Mouse (Mus musculus): ENCODE measurements around the gene Cuedc1.

Gene Cuedc1

DNA sequence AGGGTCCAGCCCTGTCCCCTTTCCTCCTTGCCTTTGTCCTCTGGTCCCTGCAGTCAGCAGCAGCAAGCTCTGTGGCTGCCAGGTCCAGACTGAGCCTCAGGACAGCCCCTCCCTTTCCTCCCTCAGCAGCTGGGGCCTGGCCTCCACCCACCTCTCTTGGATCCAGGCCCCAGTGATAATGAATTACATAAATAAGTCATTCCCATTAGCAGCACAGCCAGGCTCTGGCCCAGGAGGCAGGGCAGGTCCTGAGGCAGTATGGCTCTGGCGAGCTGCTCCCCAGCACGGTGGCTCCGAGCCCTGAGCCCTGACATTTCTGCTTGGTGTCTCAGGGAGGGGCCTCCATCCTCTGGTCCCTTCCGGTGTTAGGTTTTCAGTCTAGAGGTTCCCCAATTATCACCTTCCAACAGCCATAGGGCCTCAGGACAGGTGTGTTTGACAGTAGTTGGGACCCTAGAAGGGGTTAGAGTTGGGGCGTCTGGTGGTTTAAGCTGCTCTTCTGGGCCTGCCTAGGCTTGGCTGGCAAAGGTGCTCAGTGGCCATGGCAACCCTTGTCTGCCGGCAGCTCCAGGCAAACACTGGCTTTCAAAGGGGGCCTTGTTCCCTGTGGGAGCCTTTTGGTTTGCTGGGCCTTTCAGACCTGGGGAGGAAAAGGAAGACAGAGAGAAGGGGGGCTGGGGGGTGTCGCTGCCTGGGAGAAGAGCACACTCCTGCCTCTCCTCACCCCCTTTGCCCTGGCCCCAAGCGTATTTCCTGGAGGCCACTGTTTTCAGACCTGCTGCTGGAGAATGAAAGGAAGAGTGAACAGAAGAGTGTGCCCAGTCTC, 21.2 kb downstream of the Cuedc1 start:
- peak; percentile 66 for DNase-seq

DNA sequence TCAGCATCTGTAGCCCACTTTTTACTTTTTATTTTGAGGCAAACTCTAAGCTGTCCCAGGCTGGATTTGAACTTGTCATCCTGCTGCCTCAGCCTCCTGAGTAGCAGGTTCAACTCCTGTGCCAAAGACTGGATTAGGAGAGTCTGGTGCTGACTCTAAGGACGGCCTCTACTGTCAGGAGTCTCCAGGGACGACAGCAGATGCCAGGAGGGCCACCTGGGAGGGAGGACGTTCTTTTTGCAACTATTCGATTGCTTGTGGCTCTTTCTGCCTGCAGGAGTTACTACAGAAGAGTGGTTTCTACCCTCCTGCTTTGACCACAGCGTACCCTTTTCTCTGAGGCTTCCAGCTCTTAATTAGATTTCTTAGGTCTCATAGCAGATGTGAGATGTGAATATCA, 24.7 kb downstream of the Cuedc1 start:
- no peak for DNase-seq

DNA sequence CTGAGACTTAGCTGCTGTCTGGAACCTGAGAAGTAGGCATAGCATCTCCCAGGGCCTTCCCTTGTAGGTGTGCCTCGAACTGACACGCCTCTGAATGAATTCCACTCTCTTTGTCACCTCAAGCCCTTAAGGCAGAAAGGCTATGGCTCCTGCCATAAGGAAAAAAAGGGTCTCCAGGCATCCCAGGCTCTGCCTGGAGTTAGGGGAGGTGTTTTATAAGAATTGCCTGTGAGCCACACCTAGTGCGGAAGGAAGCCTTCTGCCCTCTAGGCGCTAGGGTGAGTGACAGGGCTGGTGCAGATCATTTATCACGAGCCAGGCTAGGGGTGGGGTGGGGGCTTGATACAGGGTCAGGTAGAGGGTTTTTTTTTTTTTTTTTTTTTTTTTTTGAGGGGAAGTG, 25.2 kb downstream of the Cuedc1 start:
- no peak for DNase-seq

DNA sequence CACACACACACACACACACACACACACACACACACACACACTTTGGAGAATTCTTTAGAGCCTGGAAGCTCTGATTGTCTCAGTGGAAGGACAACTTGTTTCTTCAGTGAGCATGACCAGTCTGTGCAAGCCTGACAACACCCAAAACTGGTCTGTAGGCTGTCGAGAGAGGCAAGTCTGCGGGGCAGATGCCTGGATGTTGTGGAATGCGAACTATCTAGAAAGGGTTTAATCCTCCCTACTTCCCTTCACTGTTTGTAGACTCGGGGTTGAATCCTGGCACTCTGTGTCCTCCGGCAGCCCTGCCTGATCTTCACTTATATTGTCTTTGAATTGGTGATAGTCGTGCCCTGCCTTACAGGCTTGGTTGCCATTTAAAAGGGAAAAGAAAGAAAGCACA, 25.9 kb downstream of the Cuedc1 start:
- DNase-seq, result no peak

DNA sequence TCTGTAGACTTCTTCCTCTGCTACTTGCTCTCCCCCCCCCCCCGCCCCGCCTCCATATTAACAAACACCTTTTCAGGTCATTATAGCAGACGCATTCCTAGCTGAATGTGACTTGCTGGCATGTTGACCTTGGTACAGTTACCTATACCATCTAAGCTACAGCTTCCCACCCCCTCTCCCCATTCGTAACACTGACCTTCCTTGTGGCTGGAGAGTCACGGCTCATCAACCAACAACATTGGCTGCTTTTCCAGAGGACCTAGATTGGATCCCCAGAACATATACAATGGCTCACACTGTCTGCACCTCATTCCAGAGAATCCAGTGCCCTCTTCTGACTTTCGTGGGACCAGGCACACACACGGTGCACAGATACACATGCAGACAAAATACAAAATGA, 27.6 kb downstream of the Cuedc1 start:
- no peak for DNase-seq

DNA sequence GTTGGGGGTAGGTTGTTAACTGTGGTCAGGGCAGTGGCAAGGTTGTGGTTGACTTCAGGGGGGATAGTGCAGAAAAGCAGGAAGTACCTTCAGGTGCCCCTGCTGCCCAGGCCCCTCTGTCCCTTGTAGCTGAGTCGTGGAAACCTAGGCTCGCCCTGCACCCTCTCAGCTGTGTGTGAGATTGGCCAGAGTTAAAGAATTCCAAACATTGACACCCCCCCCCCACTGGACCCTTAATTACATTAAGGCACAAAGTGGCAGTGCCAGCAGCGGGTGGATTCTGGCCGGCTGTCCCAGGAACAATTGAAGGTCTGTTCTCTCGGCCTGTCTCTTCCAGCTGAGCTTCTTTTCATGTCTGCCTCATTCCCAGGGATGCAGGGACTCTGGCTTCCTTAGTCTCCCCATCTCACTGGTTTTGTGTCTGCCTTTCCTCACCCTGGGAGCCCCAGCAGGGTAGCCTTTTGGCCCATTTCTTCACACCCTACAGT, 28.5 kb downstream of the Cuedc1 start:
- DNase-seq, result peak; percentile 17

DNA sequence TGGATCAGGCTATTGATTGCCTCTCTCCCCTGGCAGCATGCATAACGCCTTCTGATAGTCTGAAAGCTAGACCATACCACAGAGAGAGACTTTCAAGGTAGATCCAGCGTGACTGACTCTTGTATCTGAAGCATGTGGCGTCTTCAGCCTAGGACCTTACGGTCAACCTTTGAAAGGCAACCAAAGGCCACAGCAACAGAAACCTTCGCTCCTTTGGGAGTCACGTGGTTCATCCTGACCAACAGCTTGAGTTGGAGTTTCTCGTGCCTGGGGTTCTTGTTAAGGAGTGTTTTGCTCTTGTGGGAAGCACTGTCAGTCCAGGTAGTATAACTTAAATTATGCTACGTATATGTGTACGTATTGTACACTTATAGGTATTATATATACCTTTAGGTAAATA, 30.6 kb downstream of the Cuedc1 start:
- no peak for DNase-seq

DNA sequence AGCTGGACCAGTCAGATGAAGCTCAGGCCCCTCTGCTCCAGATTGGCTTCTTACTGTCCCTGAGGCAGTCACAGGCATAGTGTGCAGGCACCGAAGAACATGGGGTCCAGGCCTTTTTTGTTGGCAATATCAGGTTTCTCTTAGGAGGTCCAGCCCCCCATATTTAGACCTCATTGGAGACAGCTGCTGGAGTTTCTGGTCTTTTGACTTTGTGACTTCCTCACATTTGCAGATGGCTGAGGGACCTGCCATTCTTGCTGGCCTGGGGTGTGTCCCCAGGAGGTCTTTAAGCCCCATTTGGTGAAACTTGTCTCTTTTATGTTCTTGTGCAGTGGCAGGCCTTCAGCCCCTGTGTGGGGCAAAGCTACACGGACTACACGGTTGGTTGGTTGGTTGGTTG, 31.4 kb downstream of the Cuedc1 start:
- DNase-seq, result no peak

DNA sequence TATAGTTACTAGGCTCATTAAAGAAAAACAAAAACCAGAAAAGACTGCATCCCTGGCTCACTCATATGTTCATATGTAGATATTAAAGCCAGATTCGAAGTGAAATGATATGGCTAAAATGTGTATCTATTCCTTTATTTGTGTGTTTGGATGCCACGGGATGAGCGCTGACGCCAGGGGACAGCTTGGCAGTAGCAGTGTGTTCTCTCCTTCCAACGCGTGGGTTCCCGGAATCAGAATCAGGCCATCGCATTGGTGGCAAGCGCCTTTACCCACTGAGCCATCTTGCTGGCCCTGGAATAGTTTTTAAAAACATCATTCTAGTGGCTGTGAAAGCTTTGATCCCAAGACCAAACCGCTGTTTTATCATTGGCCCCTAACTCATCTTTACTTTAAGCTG, 32.1 kb downstream of the Cuedc1 start:
- DNase-seq, result no peak

DNA sequence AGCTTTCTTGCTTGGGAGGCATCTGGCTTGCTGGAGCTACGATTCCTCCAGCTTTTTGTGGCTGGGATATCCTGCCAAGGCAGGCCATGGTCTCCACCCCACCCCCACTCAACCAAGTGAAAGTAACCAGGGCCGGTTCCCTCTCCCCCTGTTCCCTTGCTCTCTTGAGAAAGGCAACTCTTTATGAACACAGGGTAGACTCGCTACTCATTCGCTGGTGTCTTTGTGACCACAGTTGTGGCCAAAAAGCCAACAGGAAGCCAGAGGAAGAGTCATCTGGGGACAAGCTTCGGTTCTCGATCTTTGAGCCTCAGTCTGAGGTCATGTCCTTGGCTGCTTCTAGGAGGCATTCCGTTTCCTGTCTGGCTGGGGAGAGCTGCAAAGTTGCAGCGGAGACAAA, 34.0 kb downstream of the Cuedc1 start:
- DNase-seq, result no peak

DNA sequence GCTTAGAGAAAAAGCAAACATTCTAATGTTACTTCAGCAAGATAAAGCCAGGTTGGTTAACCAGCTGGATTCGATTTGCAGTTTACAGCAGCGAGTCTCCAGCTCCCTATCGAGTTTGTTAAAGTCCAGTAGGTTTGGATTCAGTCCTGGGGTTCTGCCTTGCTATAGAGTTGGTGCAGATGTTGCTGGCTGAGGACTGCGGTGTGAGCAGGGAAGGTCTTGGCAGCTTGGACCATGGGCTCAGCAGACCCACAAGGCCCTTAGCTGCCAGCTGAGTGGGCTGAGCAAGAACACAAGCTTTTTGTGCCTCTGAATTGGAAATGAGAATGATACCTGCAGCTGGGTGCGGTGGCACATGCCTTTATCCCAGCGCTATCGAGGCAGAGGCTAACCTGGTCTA, 37.4 kb downstream of the Cuedc1 start:
- DNase-seq, result no peak

DNA sequence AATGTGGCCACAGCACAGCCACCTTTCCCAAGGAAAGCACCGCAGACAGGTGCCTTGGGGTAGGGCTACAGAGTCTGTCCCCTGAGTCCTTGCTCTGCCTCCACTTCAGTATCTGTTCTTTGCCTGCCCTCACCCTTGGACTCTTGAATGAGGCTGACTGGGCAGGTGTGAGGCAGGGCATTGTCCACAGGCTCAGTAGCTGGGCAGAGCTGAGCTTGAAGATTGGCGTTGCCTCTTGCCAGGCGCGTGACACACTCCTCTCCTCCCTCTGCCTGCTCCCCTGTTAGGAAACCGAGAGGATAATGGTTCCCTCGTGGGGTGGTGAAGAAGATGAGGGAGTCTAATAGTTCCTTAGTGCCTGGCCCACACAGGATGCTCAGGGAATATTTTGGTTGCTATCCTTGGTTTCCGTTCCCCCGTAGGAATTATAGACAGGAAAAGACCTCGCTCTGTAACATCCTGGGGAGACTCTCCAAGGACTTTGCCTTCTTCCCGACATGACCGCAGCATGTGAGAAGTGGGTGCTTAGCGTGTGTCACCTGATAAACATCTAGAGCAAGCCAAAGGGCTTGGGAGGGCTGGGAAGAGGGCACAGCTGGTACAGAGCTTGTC, 40.1 kb downstream of the Cuedc1 start:
- DNase-seq, result no peak

DNA sequence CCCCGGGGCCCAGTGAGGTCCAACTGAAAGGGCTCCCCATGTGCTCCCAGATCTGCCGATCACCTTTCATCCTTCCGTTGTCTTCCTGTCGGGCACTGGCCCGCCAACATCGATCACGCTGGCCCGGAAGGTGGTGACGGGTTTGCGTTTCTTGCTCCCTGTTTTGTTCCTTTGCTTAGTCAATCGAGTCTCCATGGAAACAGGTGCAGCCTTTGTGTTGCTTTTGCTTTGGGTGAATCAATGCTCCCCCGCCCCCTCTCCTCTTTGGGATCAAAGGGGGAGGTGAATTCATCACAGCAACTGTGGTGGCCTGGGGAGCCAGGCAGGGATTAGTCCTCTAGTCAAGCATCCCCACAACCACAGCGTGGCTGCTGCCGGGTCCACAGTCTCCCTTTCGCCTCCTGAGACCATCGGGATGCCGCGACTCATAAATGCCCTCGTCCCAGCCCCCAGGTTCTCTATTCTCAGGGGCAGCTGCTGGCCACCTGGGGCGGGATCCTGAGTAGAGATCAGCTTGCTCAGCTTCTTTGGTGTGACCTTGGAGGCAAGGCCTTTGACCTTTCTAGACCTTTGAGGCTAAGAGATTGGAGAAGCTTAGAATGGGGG, 41.5 kb downstream of the Cuedc1 start:
- DNase-seq, result peak; percentile 64

DNA sequence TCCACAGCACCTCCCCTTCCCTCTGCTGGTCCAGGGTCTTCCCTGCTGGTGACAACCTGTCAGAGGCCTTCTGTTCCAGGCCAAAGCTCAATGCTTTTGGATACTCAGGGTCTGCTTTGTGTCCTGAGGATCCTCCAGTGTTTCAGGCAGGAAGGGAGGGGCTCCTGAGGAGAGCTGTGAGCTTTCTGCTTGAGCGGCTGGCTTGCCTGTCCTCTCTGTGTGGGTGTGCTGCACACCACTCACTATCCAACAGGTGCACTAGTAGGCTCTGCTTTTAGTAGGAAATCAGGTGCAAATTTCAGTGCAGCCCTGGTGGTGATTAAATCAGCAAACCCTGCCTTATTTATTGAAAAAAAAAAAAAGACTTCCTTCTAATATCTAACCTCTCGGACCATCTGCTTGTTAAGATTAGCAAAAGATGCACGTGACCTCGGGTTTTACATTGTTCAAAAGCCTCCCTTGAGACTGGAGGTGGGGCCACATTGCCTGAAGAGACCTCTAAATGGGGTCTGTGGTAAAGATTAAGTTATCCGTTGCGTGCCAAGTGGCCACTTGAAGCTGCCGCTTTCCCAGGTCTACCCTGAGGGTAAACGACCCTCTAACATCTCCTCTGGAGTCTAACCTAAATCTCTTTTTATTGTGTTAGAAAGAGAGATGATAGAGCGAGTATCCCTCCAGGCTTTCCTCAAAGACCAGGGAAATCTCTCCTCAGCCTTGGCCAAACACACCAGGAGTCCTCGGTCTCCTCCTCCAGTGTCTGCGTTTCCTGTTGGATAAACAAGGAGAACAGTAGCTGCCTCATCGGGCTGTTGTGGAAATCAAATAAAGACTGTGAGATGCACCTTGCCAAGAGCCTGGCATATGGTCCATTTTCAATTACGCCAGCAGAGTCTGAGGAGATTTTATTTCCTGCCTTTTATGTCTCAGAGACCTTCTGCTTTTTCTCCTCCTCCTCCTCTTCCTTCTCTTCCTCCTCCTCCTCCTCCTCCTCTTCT, 42.5 kb downstream of the Cuedc1 start:
- no peak for DNase-seq

DNA sequence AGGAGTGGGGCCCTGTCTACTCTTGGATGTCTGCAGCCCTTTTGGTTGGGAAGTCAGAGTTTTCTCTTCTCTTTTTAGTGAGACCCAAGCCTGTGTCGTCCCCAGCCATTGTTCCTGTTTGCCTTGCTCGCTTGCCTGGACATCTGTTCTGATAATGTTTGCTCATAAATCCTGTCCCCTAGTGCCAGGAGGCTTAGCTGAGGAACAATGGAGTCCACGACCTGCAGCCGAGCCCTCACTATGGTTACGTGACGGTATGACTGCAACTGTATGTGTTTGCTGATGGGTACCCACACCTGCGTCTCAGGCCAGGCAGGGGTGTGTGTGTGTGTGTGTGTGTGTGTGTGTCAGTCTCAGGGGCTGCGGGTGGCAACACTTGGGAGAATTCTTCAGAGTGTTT, 44.5 kb downstream of the Cuedc1 start:
- no peak for DNase-seq

DNA sequence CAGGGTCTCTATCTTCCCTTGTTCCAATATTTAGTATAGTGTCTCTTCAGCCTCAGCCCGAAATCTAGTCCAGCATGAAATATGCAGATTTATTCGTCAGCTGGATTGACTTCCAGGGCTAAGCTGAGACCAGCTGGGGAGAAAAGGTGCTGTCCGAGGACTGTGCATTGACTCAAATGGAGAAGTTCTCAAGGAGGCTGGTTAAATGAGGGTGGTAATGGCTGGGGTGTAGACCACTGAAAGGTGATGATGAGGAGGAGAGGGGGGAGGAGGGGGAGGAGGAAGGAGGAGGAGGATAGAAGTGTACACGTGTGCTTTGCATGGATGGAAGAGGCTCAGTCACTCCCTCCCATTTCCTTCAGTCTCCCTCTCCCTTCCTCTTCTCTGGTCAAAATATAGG, 46.2 kb downstream of the Cuedc1 start:
- no peak for DNase-seq

DNA sequence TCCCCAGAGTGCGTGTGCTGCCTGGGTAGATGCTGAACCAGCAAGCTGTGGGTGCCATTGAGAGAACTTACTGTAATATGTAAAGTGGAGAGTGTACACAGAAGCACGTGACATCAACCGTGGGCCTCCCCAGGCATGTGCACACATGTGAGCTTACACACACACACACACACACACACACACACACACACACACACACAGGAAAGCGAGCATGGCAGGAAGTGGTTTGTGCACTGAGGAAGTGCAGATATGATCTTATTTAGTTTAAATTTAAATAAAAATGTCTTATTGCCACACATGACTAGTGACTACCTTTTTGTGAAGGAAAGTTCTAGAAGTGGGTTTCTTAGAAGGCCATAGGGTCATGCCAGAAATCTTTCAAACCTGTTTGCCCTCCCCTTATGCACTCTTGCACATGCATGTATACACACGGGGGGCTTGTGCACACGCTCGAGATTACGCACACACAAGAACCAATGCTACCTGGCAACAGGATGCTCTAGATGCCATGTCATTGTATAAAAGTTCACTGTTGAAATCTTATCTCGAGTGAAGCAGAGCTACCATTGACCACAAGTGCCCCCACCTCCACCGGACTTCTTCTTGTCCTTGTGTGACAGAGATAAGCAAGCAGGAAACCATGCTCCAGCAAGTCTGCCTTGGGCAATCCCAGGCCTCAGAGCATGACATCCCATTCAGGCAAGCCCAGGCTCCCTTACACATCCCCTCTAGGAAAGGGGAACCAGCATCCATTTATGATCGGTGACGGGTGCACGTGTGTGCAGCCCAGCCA, 47.6 kb downstream of the Cuedc1 start:
- DNase-seq, result no peak

DNA sequence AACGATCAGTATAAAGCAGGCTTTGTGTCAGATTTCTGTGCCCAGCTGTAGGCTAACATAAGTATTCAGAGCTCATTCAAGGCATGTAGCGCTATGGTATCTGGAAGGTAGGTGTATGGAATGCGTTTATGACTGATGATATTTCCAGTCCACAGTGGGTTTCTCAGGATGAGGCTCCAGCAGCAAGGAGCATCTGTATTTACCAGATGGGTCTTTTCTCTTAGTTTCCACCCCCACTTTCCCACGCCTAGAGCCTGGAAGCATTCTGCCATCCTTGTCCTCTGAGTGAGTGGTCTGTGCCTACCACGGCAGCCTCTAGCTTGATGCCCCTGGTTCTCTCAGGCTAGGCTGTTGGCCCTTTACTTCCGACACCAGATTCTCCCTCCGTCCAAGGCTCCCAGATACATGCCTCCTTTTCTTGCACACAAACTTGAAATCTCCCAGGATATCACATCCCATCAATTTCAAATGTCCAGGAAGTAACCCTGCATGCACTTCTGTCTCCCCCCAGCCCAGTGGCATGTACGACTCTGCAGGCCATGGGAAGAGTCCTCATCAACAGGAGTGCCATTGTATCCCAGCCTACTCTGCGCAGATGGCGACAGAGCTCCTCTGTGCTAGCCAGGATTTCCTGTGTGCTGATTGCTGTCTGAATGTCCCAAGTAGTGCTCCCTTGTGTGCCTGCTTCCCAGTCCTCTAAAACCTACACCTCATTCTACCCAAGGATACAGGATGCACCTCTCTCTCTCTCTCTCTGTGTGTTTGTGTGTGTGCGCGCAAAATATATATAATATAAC, 48.6 kb downstream of the Cuedc1 start:
- DNase-seq, result no peak

DNA sequence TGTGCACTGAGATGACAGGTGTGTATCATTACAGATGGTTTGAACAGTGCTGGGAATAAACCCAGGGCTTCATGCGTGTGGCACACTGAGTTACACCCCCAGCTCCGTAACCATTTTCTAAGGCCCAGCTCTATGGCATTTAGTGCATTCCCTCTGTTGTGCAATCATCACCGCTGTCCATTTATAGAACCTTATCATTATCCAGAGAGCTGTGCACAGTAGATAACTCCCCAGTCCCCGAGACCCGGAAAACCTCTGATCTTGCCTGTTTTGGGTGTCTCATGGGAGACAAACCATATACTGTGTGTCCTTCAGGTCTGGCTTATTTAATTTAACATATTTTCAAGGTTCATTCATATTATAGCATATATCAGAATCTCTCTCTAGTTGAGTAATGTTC, 49.5 kb downstream of the Cuedc1 start:
- no peak for DNase-seq

DNA sequence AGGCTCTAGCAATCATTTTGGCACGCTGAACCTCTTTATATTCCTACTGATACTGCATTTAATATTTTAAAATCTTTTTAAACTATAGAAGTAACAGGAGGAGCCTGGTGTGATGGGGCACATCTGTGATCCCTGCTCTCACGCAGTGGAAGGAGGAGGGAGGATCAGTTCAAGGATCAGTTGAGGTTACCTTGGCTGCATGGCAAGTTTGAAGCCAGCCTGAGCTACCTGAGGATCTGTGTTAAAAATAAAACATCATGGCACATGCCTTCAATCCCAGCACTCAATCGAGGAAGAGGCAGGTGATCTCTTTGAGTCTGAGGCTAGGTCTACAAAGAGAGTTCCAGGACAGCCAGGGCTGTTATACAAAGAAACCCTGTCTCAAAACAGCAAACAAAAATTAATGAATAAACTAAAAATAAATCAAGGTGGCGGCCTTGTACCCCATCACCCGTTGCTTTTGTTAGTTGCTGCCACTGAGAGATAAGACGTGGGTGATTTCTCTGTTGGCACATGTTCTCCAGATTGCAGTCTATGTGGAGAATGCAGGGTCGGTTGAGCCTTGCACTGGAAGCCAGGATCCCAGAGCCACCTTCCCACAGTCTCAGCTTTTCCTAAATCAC, 50.3 kb downstream of the Cuedc1 start:
- no peak for DNase-seq

Measured in right cerebral cortex, adult 18-20 months (tissue).